Mouse (Mus musculus) C2C12 (cell line): ENCODE data around the gene Neurl2.

Experiments used
- CTCF ChIP-seq: IDR thresholded peaks from one replicate; pipeline ENCODE4 v1.5.1; 2011; ENCODE audit not compliant: control insufficient read depth, insufficient read depth, insufficient read length
- FOSL1 ChIP-seq: IDR thresholded peaks from one replicate; pipeline ENCODE4 v1.8.0; 2011; ENCODE audit warnings: mild to moderate bottlenecking, low read length; ENCODE audit not compliant: poor library complexity, insufficient read depth, severe bottlenecking
- USF1 ChIP-seq: IDR thresholded peaks from one replicate; pipeline ENCODE4 v1.6.1; 2011; ENCODE audit warnings: low read depth, mild to moderate bottlenecking, control low read depth, moderate library complexity

- TF ChIP-seq CTCF, result no peak
- no peak for TF ChIP-seq USF1
- TF ChIP-seq FOSL1, result no peak
Measured at GRCm38 (mm10) chr2:164868491-164868890, 35.2 kb upstream of the Neurl2 start.
